Mouse (Mus musculus): ENCODE data around the gene Myh11. TPM values are rescaled to one million over a fixed set of nuclear protein-coding genes. Genes with fewer than 3 reads are reported as not detected.

Gene Myh11
- 0.20 and 0.22 TPM in 2 replicates for polyA plus RNA-seq (2016; fragmentation: Nextera tagmentation; extraction: Ambion mirVana)

GRCm38 (mm10) chr16:14291223-14291622 is at the start of gene Myh11:
TSS of gene Myh11 (minus strand) at chr16:14291372.
- peaks cover 37% of the 10 kb centered on the region for H3K27me3 ChIP-seq
- no peaks in the 10 kb centered on the region for H3K36me3 ChIP-seq
- no peaks in the 10 kb centered on the region for H3K9me3 ChIP-seq
- 8% methylated on average over 16 of the region's 16 CpGs for WGBS
- peaks cover 16% of the 10 kb centered on the region for H3K4me1 ChIP-seq (replicated peaks)
- H3K27ac ChIP-seq, result no peak within 1 kb of the TSS
- H3K9ac ChIP-seq (replicated peaks), result peak within 1 kb of the TSS; percentile 24; the same call in 1 of the 2 replicates
- ATAC-seq (ENCODE audit: insufficient number of reproducible peaks, insufficient read depth, low FRiP score, low TSS enrichment, low read depth), result peak; percentile 37; the same call in 1 of the 2 replicates
- H3K4me3 ChIP-seq (replicated peaks), result peak within 1 kb of the TSS; percentile 32
- H3K4me2 ChIP-seq, result peak within 1 kb of the TSS; percentile 57

- Histone ChIP-seq H3K9me3 (no peaks in the 10 kb centered on the region), H3K27ac (no peak overlapping the region), H3K36me3 (no peaks in the 10 kb centered on the region), H3K27me3 (peaks cover 3% of the 10 kb centered on the region; the same call in 1 of the 2 replicates), H3K4me2 (no peak overlapping the region), H3K4me3 (replicated peaks) (no peak overlapping the region), H3K9ac (replicated peaks) (no peak overlapping the region), H3K4me1 (replicated peaks) (no peaks in the 10 kb centered on the region)
- 76% methylated on average over 1 of the region's 1 CpGs for WGBS
- no peak for ATAC-seq (ENCODE audit: insufficient number of reproducible peaks, insufficient read depth, low FRiP score, low TSS enrichment, low read depth)
Measured at GRCm38 (mm10) chr16:14328156-14328555, 37.0 kb upstream of the Myh11 start.

- Histone ChIP-seq H3K36me3 (no peaks in the 10 kb centered on the region), H3K4me2 (no peak overlapping the region), H3K27me3 (peaks cover 6% of the 10 kb centered on the region; the same call in 1 of the 2 replicates), H3K9ac (replicated peaks) (no peak overlapping the region), H3K27ac (no peak overlapping the region), H3K4me3 (replicated peaks) (no peak overlapping the region), H3K4me1 (replicated peaks) (peaks cover 12% of the 10 kb centered on the region), H3K9me3 (no peaks in the 10 kb centered on the region)
- no peak for ATAC-seq (ENCODE audit: insufficient number of reproducible peaks, insufficient read depth, low FRiP score, low TSS enrichment, low read depth)
- WGBS, result 38% methylated on average over 1 of the region's 1 CpGs
Measured at GRCm38 (mm10) chr16:14320494-14320893, 29.3 kb upstream of the Myh11 start.

GRCm38 (mm10) chr16:14319681-14320080 is 28.5 kb upstream of the Myh11 start:
- Histone ChIP-seq H3K9ac (replicated peaks) (no peak overlapping the region), H3K4me1 (replicated peaks) (peaks cover 15% of the 10 kb centered on the region), H3K27me3 (peaks cover 6% of the 10 kb centered on the region; the same call in 1 of the 2 replicates), H3K36me3 (0 out of 2 replicates have a peak, but pooled peaks cover 2% of the 10 kb centered on the region), H3K4me2 (no peak overlapping the region), H3K9me3 (no peaks in the 10 kb centered on the region), H3K27ac (no peak overlapping the region), H3K4me3 (replicated peaks) (no peak overlapping the region)
- 90% methylated on average over 3 of the region's 3 CpGs for WGBS
- ATAC-seq (ENCODE audit: insufficient number of reproducible peaks, insufficient read depth, low FRiP score, low TSS enrichment, low read depth), result no peak

GRCm38 (mm10) chr16:14316884-14317876 is 26.0 kb upstream of the Myh11 start, which contains the start of gene Fopnl:
TSS of gene Fopnl (minus strand) at chr16:14317405.
- peaks cover 6% of the 10 kb centered on the region; the same call in 1 of the 2 replicates for H3K27me3 ChIP-seq
- peak within 1 kb of the TSS; percentile 79 for H3K4me3 ChIP-seq (replicated peaks)
- peak within 1 kb of the TSS; percentile 81 for H3K9ac ChIP-seq (replicated peaks)
- peaks cover 15% of the 10 kb centered on the region for H3K4me1 ChIP-seq (replicated peaks)
- peak; percentile 100 for ATAC-seq (ENCODE audit: insufficient number of reproducible peaks, insufficient read depth, low FRiP score, low TSS enrichment, low read depth)
- peaks cover 18% of the 10 kb centered on the region for H3K36me3 ChIP-seq
- peak within 1 kb of the TSS; percentile 79 for H3K27ac ChIP-seq
- H3K9me3 ChIP-seq, result no peaks in the 10 kb centered on the region
- WGBS, result 5% methylated on average over 51 of the region's 51 CpGs
- H3K4me2 ChIP-seq, result peak within 1 kb of the TSS; percentile 69

- peaks cover 15% of the 10 kb centered on the region for H3K4me1 ChIP-seq (replicated peaks)
Measured at GRCm38 (mm10) chr16:14312914-14313313, 21.7 kb upstream of the Myh11 start.

GRCm38 (mm10) chr16:14311371-14311770 is 20.2 kb upstream of the Myh11 start:
- Histone ChIP-seq H3K4me2 (no peak overlapping the region), H3K27ac (no peak overlapping the region), H3K4me1 (replicated peaks) (peaks cover 10% of the 10 kb centered on the region), H3K4me3 (replicated peaks) (no peak overlapping the region), H3K9ac (replicated peaks) (no peak overlapping the region), H3K9me3 (no peaks in the 10 kb centered on the region), H3K36me3 (peaks cover 72% of the 10 kb centered on the region), H3K27me3 (no peaks in the 10 kb centered on the region)
- 56% methylated on average over 6 of the region's 6 CpGs for WGBS
- no peak for ATAC-seq (ENCODE audit: insufficient number of reproducible peaks, insufficient read depth, low FRiP score, low TSS enrichment, low read depth)

More at GRCm38 (mm10) chr16:14312914-14313313, 21.7 kb upstream of the Myh11 start:
- H3K4me2 ChIP-seq, result no peak overlapping the region
- no peak overlapping the region for H3K4me3 ChIP-seq (replicated peaks)
- WGBS, result 90% methylated on average over 7 of the region's 7 CpGs
- no peak overlapping the region for H3K9ac ChIP-seq (replicated peaks)
- H3K27ac ChIP-seq, result no peak overlapping the region
- H3K36me3 ChIP-seq, result peaks cover 58% of the 10 kb centered on the region
- ATAC-seq (ENCODE audit: insufficient number of reproducible peaks, insufficient read depth, low FRiP score, low TSS enrichment, low read depth), result no peak
- no peaks in the 10 kb centered on the region for H3K27me3 ChIP-seq
- H3K9me3 ChIP-seq, result no peaks in the 10 kb centered on the region

GRCm38 (mm10) chr16:14309833-14310232 is 18.7 kb upstream of the Myh11 start:
- no peak for ATAC-seq (ENCODE audit: insufficient number of reproducible peaks, insufficient read depth, low FRiP score, low TSS enrichment, low read depth)
- WGBS, result 85% methylated on average over 3 of the region's 3 CpGs
- H3K4me1 ChIP-seq (replicated peaks), result no peaks in the 10 kb centered on the region
- no peak overlapping the region for H3K27ac ChIP-seq
- H3K4me2 ChIP-seq, result no peak overlapping the region
- no peaks in the 10 kb centered on the region for H3K27me3 ChIP-seq
- no peak overlapping the region for H3K9ac ChIP-seq (replicated peaks)
- peaks cover 84% of the 10 kb centered on the region for H3K36me3 ChIP-seq
- H3K4me3 ChIP-seq (replicated peaks), result no peak overlapping the region
- no peaks in the 10 kb centered on the region for H3K9me3 ChIP-seq

- H3K4me1 ChIP-seq (replicated peaks), result no peaks in the 10 kb centered on the region
- peaks cover 89% of the 10 kb centered on the region for H3K36me3 ChIP-seq
- H3K9ac ChIP-seq (replicated peaks), result no peak overlapping the region
- H3K9me3 ChIP-seq, result no peaks in the 10 kb centered on the region
- H3K4me3 ChIP-seq (replicated peaks), result no peak overlapping the region
- H3K27ac ChIP-seq, result no peak overlapping the region
- no peaks in the 10 kb centered on the region for H3K27me3 ChIP-seq
- WGBS, result 90% methylated on average over 6 of the region's 6 CpGs
- ATAC-seq (ENCODE audit: insufficient number of reproducible peaks, insufficient read depth, low FRiP score, low TSS enrichment, low read depth), result no peak
- H3K4me2 ChIP-seq, result no peak overlapping the region
Measured at GRCm38 (mm10) chr16:14308245-14309073, 17.3 kb upstream of the Myh11 start.

- no peaks in the 10 kb centered on the region for H3K27me3 ChIP-seq
- H3K4me3 ChIP-seq (replicated peaks), result no peak overlapping the region
- H3K4me2 ChIP-seq, result no peak overlapping the region
- H3K4me1 ChIP-seq (replicated peaks), result no peaks in the 10 kb centered on the region
- 93% methylated on average over 1 of the region's 1 CpGs for WGBS
- H3K27ac ChIP-seq, result no peak overlapping the region
- H3K36me3 ChIP-seq, result peaks cover 89% of the 10 kb centered on the region
- no peaks in the 10 kb centered on the region for H3K9me3 ChIP-seq
- H3K9ac ChIP-seq (replicated peaks), result no peak overlapping the region
- no peak for ATAC-seq (ENCODE audit: insufficient number of reproducible peaks, insufficient read depth, low FRiP score, low TSS enrichment, low read depth)
Measured at GRCm38 (mm10) chr16:14307373-14307772, 16.2 kb upstream of the Myh11 start.

- peaks cover 89% of the 10 kb centered on the region for H3K36me3 ChIP-seq
- no peak overlapping the region for H3K4me2 ChIP-seq
- 84% methylated on average over 1 of the region's 1 CpGs for WGBS
- no peak overlapping the region for H3K9ac ChIP-seq (replicated peaks)
- no peaks in the 10 kb centered on the region for H3K9me3 ChIP-seq
- H3K4me3 ChIP-seq (replicated peaks), result no peak overlapping the region
- H3K4me1 ChIP-seq (replicated peaks), result no peaks in the 10 kb centered on the region
- H3K27me3 ChIP-seq, result no peaks in the 10 kb centered on the region
- no peak overlapping the region for H3K27ac ChIP-seq
- ATAC-seq (ENCODE audit: insufficient number of reproducible peaks, insufficient read depth, low FRiP score, low TSS enrichment, low read depth), result no peak
Measured at GRCm38 (mm10) chr16:14306451-14306850, 15.3 kb upstream of the Myh11 start.
